Mouse (Mus musculus) stomach, postnatal 0 days (tissue): ENCODE measurements around the gene Senp2. TPM values are rescaled to one million over a fixed set of nuclear protein-coding genes. Genes with fewer than 3 reads are reported as not detected.

ENCODE experiments used
- ATAC-seq: fragments of 200-750 bp; cut with Nextera tagmentation; 2 replicates; pipeline ENCODE4 v1.8.0; 2017; ENCODE audit not compliant: low FRiP score, low TSS enrichment
- DNase-seq: peaks from one replicate; pipeline ENCODE4 v3.0.0-alpha.2; 2016; ENCODE audit warnings: low spot score
- H3K27ac ChIP-seq: fragments of 300-500 bp; sonication (generic); replicated peaks from 2 replicates; pipeline ENCODE4 v1.5.1; 2014; ENCODE audit warnings: mild to moderate bottlenecking, control low read depth
- H3K27me3 ChIP-seq: fragments of 300-500 bp; sonication (generic); 2 replicates; pipeline ENCODE4 v1.6.1; 2014; ENCODE audit warnings: low read length; ENCODE audit not compliant: control insufficient read depth, insufficient read depth
- H3K36me3 ChIP-seq: fragments of 300-500 bp; sonication (generic); 2 replicates; pipeline ENCODE4 v1.6.1; 2014; ENCODE audit warnings: low read length, mixed read lengths; ENCODE audit not compliant: control insufficient read depth, insufficient read depth
- H3K4me1 ChIP-seq: fragments of 300-500 bp; sonication (generic); replicated peaks from 2 replicates; pipeline ENCODE4 v1.6.1; 2014; ENCODE audit warnings: antibody characterized with exemption; ENCODE audit not compliant: control insufficient read depth, insufficient read depth
- H3K4me2 ChIP-seq: fragments of 300-500 bp; sonication (generic); replicated peaks from 2 replicates; pipeline ENCODE4 v1.6.1; 2014; ENCODE audit warnings: low read depth, mild to moderate bottlenecking, control low read depth, moderate library complexity
- H3K4me3 ChIP-seq: fragments of 300-500 bp; sonication (generic); 2 replicates; pipeline ENCODE4 v1.5.1; 2014; ENCODE audit warnings: low read depth, low read length, control low read depth
- H3K9ac ChIP-seq: fragments of 300-500 bp; sonication (generic); 2 replicates; pipeline ENCODE4 v1.6.1; 2014; ENCODE audit warnings: mild to moderate bottlenecking, low read length, control low read depth, mixed read lengths
- H3K9me3 ChIP-seq: fragments of 300-500 bp; sonication (generic); 2 replicates; pipeline ENCODE4 v1.6.1; 2016; ENCODE audit warnings: low read length; ENCODE audit not compliant: control insufficient read depth
- CTCF ChIP-seq: IDR thresholded peaks from 2 replicates; pipeline ENCODE4 v1.5.1; 2016; ENCODE audit warnings: antibody characterized with exemption, low read depth, mild to moderate bottlenecking, moderate library complexity
- EP300 ChIP-seq: optimal IDR thresholded peaks from 2 replicates; pipeline ENCODE3; 2016; ENCODE audit warnings: antibody characterized with exemption
- WGBS: fragments of 180-500 bp; shearing (Covaris S2); extraction: QIAGEN DNeasy Blood & Tissue Kit; methylation state at CpG from one replicate; pipeline ENCODE4 v1.1.7; 2014; 5-methylcytosine and 5-hydroxymethylcytosine counted together
- polyA plus RNA-seq: library from polyadenylated mRNA; unstranded; fragments of >200 nt; fragmentation: Nextera tagmentation; extraction: Ambion mirVana; gene quantifications from 2 replicates; pipeline ENCODE4 v1.2.1, GENCODE M21; 2015

Gene Senp2
- polyA plus RNA-seq, 1 experiment from 2014 or later, result 18.8 TPM

- Histone ChIP-seq H3K9me3 (no peaks in the 10 kb centered on the region), H3K4me1 (no peaks in the 10 kb centered on the region), H3K4me2 (no peak overlapping the region), H3K27ac (peak overlapping the region; percentile 53; the same call in 1 of the 2 replicates), H3K4me3 (no peak overlapping the region), H3K27me3 (no peaks in the 10 kb centered on the region), H3K9ac (no peak overlapping the region), H3K36me3 (no peaks in the 10 kb centered on the region)
- WGBS, result 73% methylated on average over 4 of the region's 4 CpGs
- no peak for TF ChIP-seq EP300
- peak; percentile 58 for TF ChIP-seq CTCF
- DNase-seq (no peak), ATAC-seq (no peak)
Measured at GRCm38 (mm10) chr16:22001172-22001571, 8.1 kb upstream of the Senp2 start.

DNA sequence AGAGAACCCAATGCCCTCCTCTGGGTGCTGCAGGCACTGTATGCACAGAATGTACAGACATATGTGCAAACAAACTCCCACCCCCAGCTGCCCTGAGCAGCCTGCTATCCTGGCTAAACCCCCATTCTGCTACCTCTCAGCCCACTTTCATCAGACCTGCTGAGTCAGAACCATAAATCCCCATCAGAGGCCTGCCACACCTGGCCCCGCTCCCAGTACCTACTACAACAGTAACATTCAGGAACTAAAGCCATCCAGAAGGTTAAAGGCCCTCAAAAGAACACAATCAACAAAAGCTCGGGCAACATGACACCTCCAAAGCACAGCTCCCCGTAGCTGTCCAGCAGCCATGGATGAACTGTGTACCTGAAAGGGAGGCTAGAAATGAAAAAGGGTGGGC, 7.7 kb upstream of the Senp2 start:
- 34% methylated on average over 3 of the region's 3 CpGs for WGBS
- peak overlapping the region; percentile 53; the same call in 1 of the 2 replicates for H3K27ac ChIP-seq
- no peak for ATAC-seq

DNA sequence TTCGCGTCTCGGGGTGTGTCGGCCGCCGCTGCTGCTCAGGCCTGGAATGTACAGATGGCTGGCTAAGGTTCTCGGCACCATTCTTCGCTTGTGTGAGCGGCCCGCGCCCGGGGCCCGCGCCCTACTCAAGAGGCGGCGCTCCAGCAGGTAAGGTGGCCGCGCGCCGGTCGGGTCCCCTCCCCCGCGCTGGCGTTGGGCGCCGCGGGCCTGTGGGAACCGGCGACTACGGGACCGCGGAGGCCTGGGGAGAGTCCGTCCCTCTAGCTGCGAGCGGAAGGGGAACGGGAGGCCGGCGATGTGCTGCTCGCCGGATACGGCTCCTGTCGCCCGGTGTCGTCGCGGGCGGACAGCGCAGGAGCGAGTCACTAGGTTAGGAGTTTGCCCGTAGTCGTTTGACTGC, 312 bp downstream of the Senp2 start:
- Histone ChIP-seq H3K27ac (peak overlapping the region; percentile 89), H3K9ac (peak overlapping the region; percentile 95), H3K27me3 (no peaks in the 10 kb centered on the region), H3K4me3 (peak overlapping the region; percentile 93), H3K9me3 (no peaks in the 10 kb centered on the region), H3K4me2 (peak overlapping the region; percentile 61), H3K4me1 (no peaks in the 10 kb centered on the region), H3K36me3 (no peaks in the 10 kb centered on the region)
- ATAC-seq (peak; percentile 66), DNase-seq (no peak)
- TF ChIP-seq EP300 (no peak), CTCF (no peak)
- under 1% methylated on average over 49 of the region's 51 CpGs for WGBS

More for the DNA sequence above, 7.7 kb upstream of the Senp2 start:
- Histone ChIP-seq H3K9me3 (no peaks in the 10 kb centered on the region), H3K4me3 (no peak overlapping the region), H3K36me3 (no peaks in the 10 kb centered on the region), H3K4me2 (no peak overlapping the region), H3K9ac (no peak overlapping the region), H3K4me1 (no peaks in the 10 kb centered on the region), H3K27me3 (no peaks in the 10 kb centered on the region)
- TF ChIP-seq EP300, result no peak
- TF ChIP-seq CTCF, result no peak
- DNase-seq, result no peak

GRCm38 (mm10) chr16:22015569-22015968, 6.3 kb downstream of the Senp2 start:
- Histone ChIP-seq H3K27me3 (no peaks in the 10 kb centered on the region), H3K4me1 (no peaks in the 10 kb centered on the region), H3K4me3 (no peak overlapping the region), H3K27ac (no peak overlapping the region), H3K9ac (no peak overlapping the region), H3K4me2 (no peak overlapping the region), H3K36me3 (no peaks in the 10 kb centered on the region), H3K9me3 (no peaks in the 10 kb centered on the region)
- DNase-seq (no peak), ATAC-seq (no peak)
- TF ChIP-seq EP300, result no peak
- TF ChIP-seq CTCF, result no peak
- 76% methylated on average over 1 of the region's 1 CpGs for WGBS

DNA sequence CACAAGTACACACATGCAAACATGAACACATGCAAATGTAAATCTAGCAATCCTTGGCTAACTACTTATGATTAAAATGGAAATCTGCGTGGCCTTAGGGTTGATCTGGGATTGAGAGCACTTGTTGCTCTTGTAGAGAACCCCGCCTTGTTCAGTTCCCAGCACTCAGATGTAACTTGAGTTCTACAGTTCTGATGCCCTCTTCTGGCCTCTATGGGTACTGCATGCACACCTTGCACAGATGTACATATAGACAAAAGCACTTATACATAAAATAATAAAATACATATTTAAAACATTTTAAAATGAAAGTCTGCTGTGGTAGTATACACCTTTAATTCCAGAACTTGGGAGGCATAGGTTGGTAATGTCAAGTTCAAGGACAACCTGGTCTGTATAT, 12.8 kb downstream of the Senp2 start:
- WGBS, result 97% methylated on average over 2 of the region's 2 CpGs
- no peak overlapping the region for H3K27ac ChIP-seq
- TF ChIP-seq EP300 (no peak), CTCF (peak; percentile 66)
- no peaks in the 10 kb centered on the region for H3K4me1 ChIP-seq
- H3K9ac ChIP-seq, result no peak overlapping the region
- H3K4me3 ChIP-seq, result no peak overlapping the region
- 0 out of 2 replicates have a peak, but pooled peaks cover 2% of the 10 kb centered on the region for H3K9me3 ChIP-seq
- H3K36me3 ChIP-seq, result peaks cover 7% of the 10 kb centered on the region
- DNase-seq, result no peak
- H3K4me2 ChIP-seq, result no peak overlapping the region
- no peak for ATAC-seq
- no peaks in the 10 kb centered on the region for H3K27me3 ChIP-seq

DNA sequence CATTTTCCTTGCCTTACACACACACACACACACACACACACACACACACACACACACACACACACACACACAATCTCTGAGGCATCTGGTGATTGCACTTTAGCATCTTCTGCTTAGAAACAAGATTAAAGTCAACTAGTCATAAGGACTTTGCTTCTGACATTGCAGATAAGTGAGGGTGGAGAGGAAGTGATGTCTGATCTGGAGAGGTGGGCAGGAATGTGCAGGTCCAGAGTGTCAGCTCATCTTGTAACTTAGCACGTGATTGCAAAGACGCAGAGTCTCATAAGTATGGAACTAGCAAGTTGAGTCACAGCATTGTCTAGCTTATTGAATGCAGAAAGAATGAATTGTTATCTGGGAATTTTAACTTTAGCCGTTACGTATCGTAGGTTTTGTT, 18.2 kb downstream of the Senp2 start:
- H3K4me3 ChIP-seq, result no peak overlapping the region
- H3K4me1 ChIP-seq, result no peaks in the 10 kb centered on the region
- TF ChIP-seq EP300, result no peak
- TF ChIP-seq CTCF, result no peak
- H3K27ac ChIP-seq, result no peak overlapping the region
- no peaks in the 10 kb centered on the region for H3K27me3 ChIP-seq
- DNase-seq, result no peak
- WGBS, result 90% methylated on average over 5 of the region's 5 CpGs
- H3K36me3 ChIP-seq, result peaks cover 5% of the 10 kb centered on the region; the same call in 1 of the 2 replicates
- H3K9ac ChIP-seq, result no peak overlapping the region
- no peaks in the 10 kb centered on the region for H3K9me3 ChIP-seq
- no peak for ATAC-seq
- H3K4me2 ChIP-seq, result no peak overlapping the region
